Mouse (Mus musculus) forebrain, embryonic 14.5 days (tissue): ENCODE results near the gene Zfyve19. TPM values are rescaled to one million over a fixed set of nuclear protein-coding genes. Genes with fewer than 3 reads are reported as not detected.

ENCODE experiments used
- ATAC-seq: fragments of 200-750 bp; cut with Nextera tagmentation; 2 replicates; pipeline ENCODE4 v1.8.0; 2017; ENCODE audit warnings: mild to moderate bottlenecking, moderate library complexity
- DNase-seq: peaks from one replicate; pipeline ENCODE4 v3.0.0-alpha.2; 2015; ENCODE audit warnings: low spot score
- H3K27ac ChIP-seq: fragments of 300-500 bp; sonication (generic); 2 replicates; pipeline ENCODE4 v1.5.1; 2014; ENCODE audit warnings: low read depth, mild to moderate bottlenecking, control low read depth, low read length, moderate library complexity
- H3K27me3 ChIP-seq: fragments of 300-500 bp; sonication (generic); replicated peaks from 2 replicates; pipeline ENCODE4 v1.6.1; 2014; ENCODE audit warnings: low read length, control low read depth, mixed read lengths; ENCODE audit not compliant: control insufficient read depth, insufficient read depth
- H3K36me3 ChIP-seq: fragments of 300-500 bp; sonication (generic); 2 replicates; pipeline ENCODE4 v1.6.1; 2014; ENCODE audit warnings: low read length, control low read depth; ENCODE audit not compliant: control insufficient read depth, insufficient read depth
- H3K4me1 ChIP-seq: fragments of 300-500 bp; sonication (generic); 2 replicates; pipeline ENCODE4 v1.6.1; 2014; ENCODE audit warnings: antibody characterized with exemption, low read length, control low read depth; ENCODE audit not compliant: control insufficient read depth, insufficient read depth
- H3K4me2 ChIP-seq: fragments of 300-500 bp; sonication (generic); 2 replicates; pipeline ENCODE4 v1.6.1; 2014; ENCODE audit warnings: mild to moderate bottlenecking, control low read depth, low read length
- H3K4me3 ChIP-seq: fragments of 300-500 bp; sonication (generic); 2 replicates; pipeline ENCODE4 v1.5.1; 2014; ENCODE audit warnings: low read depth, low read length, control low read depth
- H3K9ac ChIP-seq: fragments of 300-500 bp; sonication (generic); 2 replicates; pipeline ENCODE4 v1.6.1; 2014; ENCODE audit warnings: mild to moderate bottlenecking, low read length, control low read depth, moderate library complexity
- H3K9me3 ChIP-seq: fragments of 300-500 bp; sonication (generic); replicated peaks from 2 replicates; pipeline ENCODE4 v1.6.1; 2016; ENCODE audit warnings: low read length, control low read depth, mixed read lengths; ENCODE audit not compliant: control insufficient read depth
- WGBS: fragments of 180-500 bp; shearing (Covaris S2); extraction: QIAGEN DNeasy Blood & Tissue Kit; methylation state at CpG from one replicate; pipeline ENCODE4 v1.1.7; 2014; 5-methylcytosine and 5-hydroxymethylcytosine counted together
- polyA plus RNA-seq: library from polyadenylated mRNA; unstranded; fragments of >200 nt; fragmentation: Nextera tagmentation; extraction: Ambion mirVana; gene quantifications from 2 replicates; pipeline ENCODE4 v1.2.1, GENCODE M21; 2014

The Zfyve19 gene
- polyA plus RNA-seq = 62.8 and 67.6 TPM in 2 replicates

DNA sequence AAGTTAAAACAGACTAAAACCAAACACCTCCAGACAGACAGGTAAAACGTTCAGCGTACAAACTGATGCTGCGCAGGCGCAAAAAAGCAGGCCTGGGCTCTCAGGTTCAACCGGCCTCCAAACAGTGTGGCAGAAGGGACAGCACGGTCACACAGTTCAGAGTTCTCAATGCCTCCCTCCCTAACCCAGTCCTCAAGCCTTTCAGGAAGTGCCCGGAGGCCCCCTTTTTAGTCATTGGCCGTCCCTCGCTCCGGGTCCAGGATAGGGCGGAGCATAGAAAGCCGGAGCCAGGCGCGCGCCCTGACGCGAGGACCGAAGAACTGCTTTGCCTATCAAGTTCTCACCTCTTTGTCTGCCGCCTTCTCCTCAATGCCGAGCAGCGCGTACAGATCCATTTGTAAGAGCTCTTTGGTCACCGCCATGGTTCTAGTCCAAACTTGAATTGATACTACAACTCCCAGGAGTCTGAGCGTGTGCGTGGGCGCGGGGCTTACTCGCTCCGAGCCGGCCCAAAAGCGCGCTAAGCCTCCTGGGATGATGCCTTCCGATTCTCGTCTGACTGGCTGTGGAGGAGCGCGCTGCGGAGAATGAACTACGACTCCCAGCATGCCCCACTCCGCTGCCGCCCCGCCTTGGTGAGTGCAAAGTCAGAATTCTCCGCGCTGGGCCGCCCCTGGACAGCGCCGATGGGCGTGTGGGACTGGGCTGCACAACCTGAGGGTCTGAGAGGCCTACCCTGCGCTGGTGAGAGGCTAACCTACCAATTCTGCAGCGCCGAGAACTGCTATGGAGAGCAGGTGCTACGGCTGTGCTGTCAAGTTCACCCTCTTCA lies at the start of gene Zfyve19, which contains the start of gene Dnajc17:
Gene Zfyve19, plus strand, starts transcription at position 274 of the 832 bp plus-strand sequence.
Gene Dnajc17, minus strand, starts transcription at position 452 of the 832 bp plus-strand sequence.
- Histone ChIP-seq H3K9me3 (no peaks in the 10 kb centered on the region), H3K36me3 (peaks cover 30% of the 10 kb centered on the region), H3K27me3 (no peaks in the 10 kb centered on the region), H3K4me2 (peak within 1 kb of the TSS; percentile 65), H3K9ac (peak within 1 kb of the TSS; percentile 79), H3K27ac (peak within 1 kb of the TSS; percentile 76), H3K4me3 (peak within 1 kb of the TSS; percentile 69), H3K4me1 (0 out of 2 replicates have a peak, but pooled peaks cover 4% of the 10 kb centered on the region)
- DNase-seq (peak; percentile 99), ATAC-seq (peak; percentile 98)
- under 1% methylated on average over 51 of the region's 51 CpGs for WGBS

- no peak overlapping the region for H3K4me3 ChIP-seq
- ATAC-seq = no peak
- H3K27me3 ChIP-seq = peaks cover 6% of the 10 kb centered on the region; the same call in 1 of the 2 replicates
- 13% methylated on average over 2 of the region's 2 CpGs for WGBS
- no peak overlapping the region for H3K27ac ChIP-seq
- no peaks in the 10 kb centered on the region for H3K9me3 ChIP-seq
- 0 out of 2 replicates have a peak, but pooled peaks cover 2% of the 10 kb centered on the region for H3K4me1 ChIP-seq
- no peaks in the 10 kb centered on the region for H3K36me3 ChIP-seq
- no peak overlapping the region for H3K9ac ChIP-seq
- no peak overlapping the region for H3K4me2 ChIP-seq
- no peak for DNase-seq
These were observed 47.2 kb upstream of the Zfyve19 start for GRCm38 (mm10) chr2:119161247-119161646.

- ATAC-seq (no peak), DNase-seq (no peak)
- Histone ChIP-seq H3K9ac (no peak overlapping the region), H3K27ac (no peak overlapping the region), H3K4me3 (no peak overlapping the region), H3K36me3 (no peaks in the 10 kb centered on the region), H3K4me1 (peaks cover 11% of the 10 kb centered on the region), H3K27me3 (peaks cover 6% of the 10 kb centered on the region), H3K4me2 (no peak overlapping the region), H3K9me3 (no peaks in the 10 kb centered on the region)
- WGBS = 74% methylated on average over 3 of the region's 3 CpGs
These were observed 45.3 kb upstream of the Zfyve19 start for GRCm38 (mm10) chr2:119163135-119163534.

- Histone ChIP-seq H3K9me3 (no peaks in the 10 kb centered on the region), H3K36me3 (no peaks in the 10 kb centered on the region), H3K27me3 (peaks cover 6% of the 10 kb centered on the region), H3K4me3 (no peak overlapping the region), H3K4me2 (no peak overlapping the region), H3K27ac (no peak overlapping the region), H3K9ac (no peak overlapping the region), H3K4me1 (peaks cover 11% of the 10 kb centered on the region)
- WGBS = 92% methylated on average over 4 of the region's 4 CpGs
- no peak for ATAC-seq
- no peak for DNase-seq
These were observed 44.4 kb upstream of the Zfyve19 start for GRCm38 (mm10) chr2:119163999-119164398.

GRCm38 (mm10) chr2:119165401-119165800 lies 43.0 kb upstream of the Zfyve19 start:
- Histone ChIP-seq H3K36me3 (no peaks in the 10 kb centered on the region), H3K4me1 (peaks cover 11% of the 10 kb centered on the region), H3K27ac (no peak overlapping the region), H3K9ac (no peak overlapping the region), H3K27me3 (peaks cover 6% of the 10 kb centered on the region), H3K4me2 (no peak overlapping the region), H3K4me3 (no peak overlapping the region), H3K9me3 (no peaks in the 10 kb centered on the region)
- ATAC-seq (no peak), DNase-seq (no peak)

GRCm38 (mm10) chr2:119166901-119167865 lies 41.2 kb upstream of the Zfyve19 start, which contains the start of gene Gchfr:
Gene Gchfr (plus strand): TSS chr2:119167773.
- Histone ChIP-seq H3K4me2 (peak within 1 kb of the TSS; percentile 99), H3K9ac (peak within 1 kb of the TSS; percentile 58), H3K4me3 (peak within 1 kb of the TSS; percentile 48), H3K9me3 (no peaks in the 10 kb centered on the region), H3K36me3 (no peaks in the 10 kb centered on the region), H3K27ac (no peak within 1 kb of the TSS), H3K27me3 (peaks cover 6% of the 10 kb centered on the region), H3K4me1 (peaks cover 11% of the 10 kb centered on the region)
- WGBS = under 1% methylated on average over 60 of the region's 60 CpGs
- ATAC-seq (peak; percentile 80), DNase-seq (peak; percentile 76)

GRCm38 (mm10) chr2:119167866-119168256 lies 40.6 kb upstream of the Zfyve19 start:
- Histone ChIP-seq H3K27me3 (peaks cover 6% of the 10 kb centered on the region), H3K36me3 (no peaks in the 10 kb centered on the region), H3K9ac (peak overlapping the region; percentile 58), H3K4me1 (peaks cover 12% of the 10 kb centered on the region), H3K4me2 (peak overlapping the region; percentile 99), H3K4me3 (peak overlapping the region; percentile 48), H3K9me3 (no peaks in the 10 kb centered on the region), H3K27ac (no peak overlapping the region)
- DNase-seq (no peak), ATAC-seq (no peak)
- 2% methylated on average over 26 of the region's 26 CpGs for WGBS

DNA sequence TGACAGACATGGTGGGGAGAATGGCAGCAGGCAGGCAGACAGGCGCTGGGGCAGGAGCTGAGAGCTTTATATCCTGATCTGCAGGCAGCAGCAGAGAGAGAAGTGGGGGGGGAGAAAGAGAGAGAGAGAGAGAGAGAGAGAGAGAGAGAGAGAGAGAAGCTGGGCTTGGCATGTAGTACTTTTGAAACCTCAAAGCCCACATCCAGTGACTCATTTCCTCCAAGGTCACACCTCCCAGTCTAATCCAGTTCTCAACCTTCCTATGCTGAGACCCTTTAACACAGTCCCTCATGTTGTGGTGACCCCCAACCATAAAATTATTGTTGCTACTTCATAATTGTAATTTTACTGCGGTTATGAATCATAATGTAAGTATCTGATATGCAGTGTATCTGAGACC lies 38.1 kb upstream of the Zfyve19 start:
- Histone ChIP-seq H3K4me2 (no peak overlapping the region), H3K27ac (no peak overlapping the region), H3K36me3 (0 out of 2 replicates have a peak, but pooled peaks cover 3% of the 10 kb centered on the region), H3K9ac (no peak overlapping the region), H3K9me3 (no peaks in the 10 kb centered on the region), H3K4me3 (no peak overlapping the region), H3K27me3 (peaks cover 5% of the 10 kb centered on the region), H3K4me1 (peaks cover 17% of the 10 kb centered on the region)
- ATAC-seq (no peak), DNase-seq (no peak)
- WGBS = 79% methylated on average over 2 of the region's 2 CpGs
